Mouse (Mus musculus) liver, embryonic 13.5 days (tissue): Measurements from ENCODE around the gene Tmem200c. TPM values are rescaled to one million over a fixed set of nuclear protein-coding genes. Genes with fewer than 3 reads are reported as not detected.

Experiments used
- polyA plus RNA-seq: library from polyadenylated mRNA; unstranded; fragments of >200 nt; fragmentation: Nextera tagmentation; extraction: Ambion mirVana; gene quantifications from 2 replicates; pipeline ENCODE4 v1.2.1, GENCODE M21; 2015

Tmem200c gene
- polyA plus RNA-seq, 1 experiment from 2014 or later: not detected

Other genes starting within 250 kb of the Tmem200c start
- gene Epb41l3, start 249.1 kb downstream of the Tmem200c start, polyA plus RNA-seq: 8.1 and 10.2 TPM in 2 replicates